ENCODE assay signal across 23 mouse cellular contexts in the genomic region with DNA sequence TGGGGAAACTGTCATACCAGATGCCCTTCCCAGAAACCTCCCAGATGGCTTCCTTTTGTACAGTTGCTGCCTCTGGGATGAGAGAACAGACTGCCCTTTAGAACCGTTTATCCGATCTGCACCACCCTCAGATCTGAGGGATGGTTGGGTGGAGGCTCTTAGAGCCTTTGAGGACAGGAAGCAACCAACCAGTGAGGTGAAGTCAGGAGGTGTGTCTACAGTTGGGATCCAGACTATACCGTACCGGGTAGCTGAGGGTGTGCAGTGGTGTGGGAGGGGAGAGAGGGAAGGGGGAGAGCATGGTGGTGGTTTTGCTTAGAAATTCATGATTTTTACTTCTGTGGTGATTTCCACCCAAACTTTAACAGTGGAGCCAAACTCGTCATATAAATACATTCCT. TPM values are rescaled to one million over a fixed set of nuclear protein-coding genes. Genes with fewer than 3 reads are reported as not detected.
A peak's percentile ranks its signal among the peaks of the same experiment; 100 is the strongest.
DNase-seq lines count a peak whose midpoint lies in the region; ATAC-seq and TF ChIP-seq lines count a peak whose summit lies in the region.
"Had no signal": no experiment of that assay in that cellular context is flagged by ENCODE, and none has a peak within 500 bp of the region (broad histone marks: within the 10 kb centered on the region; RNA-seq: fewer than 3 reads in every experiment).

No protein-coding gene starts in this region.

- TF ChIP-seq CTCF in lung, postnatal 0 days (IDR thresholded peaks at IDR 0.05), result no peak

- H3K9ac ChIP-seq in hindbrain, embryonic 13.5 days, result no peak overlapping the region
- no peak overlapping the region for H3K9ac ChIP-seq in hindbrain, embryonic 16.5 days (ENCODE audit: low read depth, low read length)
- no peak overlapping the region for H3K9ac ChIP-seq in lung, postnatal 0 days (replicated peaks; ENCODE audit: low read depth)
- H3K9ac ChIP-seq in intestine, embryonic 15.5 days, result no peak overlapping the region
- H3K9ac ChIP-seq: forebrain, embryonic 13.5 days; hindbrain, embryonic 12.5 days had no signal

- DNase-seq in ES-CJ7 (ENCODE audit: low read depth, low spot score), result peak; percentile 59
- peak; percentile 10 for DNase-seq in naive thymus-derived CD4-positive, alpha-beta T cell, adult 2 months (ENCODE audit: low read depth)
- no peak for DNase-seq in lung, postnatal 0 days (ENCODE audit: low spot score)
- DNase-seq: adrenal gland, adult 8-10 months; adrenal gland, postnatal 25 days; cerebellum, adult 18-20 months; cerebellum, adult 9-10 months; cerebellum, postnatal 14 days; gastrocnemius, postnatal 10 days; gastrocnemius, postnatal 36 days; heart, adult 2 months had no signal

- peak overlapping the region; percentile 48 for H3K27ac ChIP-seq in hindbrain, embryonic 13.5 days
- no peak overlapping the region for H3K27ac ChIP-seq in hindbrain, embryonic 16.5 days (ENCODE audit: low read depth, low read length)
- H3K27ac ChIP-seq in lung, postnatal 0 days (ENCODE audit: low read length), result no peak overlapping the region
- H3K27ac ChIP-seq in intestine, embryonic 15.5 days, result no peak overlapping the region
- H3K27ac ChIP-seq: forebrain, embryonic 10.5 days; forebrain, embryonic 13.5 days; heart, adult 2 months; heart, embryonic 10.5 days; hindbrain, embryonic 12.5 days; hindbrain, postnatal 0 days had no signal

- H3K4me2 ChIP-seq in hindbrain, embryonic 13.5 days, result no peak overlapping the region
- no peak overlapping the region for H3K4me2 ChIP-seq in hindbrain, embryonic 16.5 days (ENCODE audit: low read length)
- no peak overlapping the region for H3K4me2 ChIP-seq in lung, postnatal 0 days (replicated peaks; ENCODE audit: low read depth, low read length)
- H3K4me2 ChIP-seq in intestine, embryonic 15.5 days (replicated peaks), result no peak overlapping the region
- H3K4me2 ChIP-seq: forebrain, embryonic 13.5 days; hindbrain, embryonic 12.5 days had no signal

- 73% methylated on average over 5 of the region's 5 CpGs for WGBS in hindbrain, embryonic 13.5 days
- WGBS in hindbrain, embryonic 16.5 days, result 67% methylated on average over 5 of the region's 5 CpGs
- 52% methylated on average over 5 of the region's 5 CpGs for WGBS in lung, postnatal 0 days
- 60% methylated on average over 5 of the region's 5 CpGs for WGBS in intestine, embryonic 15.5 days

- ATAC-seq in hindbrain, embryonic 13.5 days (ENCODE audit: low FRiP score), result no peak
- ATAC-seq in hindbrain, embryonic 16.5 days, result no peak
- no peak for ATAC-seq in lung, postnatal 0 days
- no peak for ATAC-seq in intestine, embryonic 15.5 days
- ATAC-seq: activated CD4-positive, CD25-positive, alpha-beta regulatory T cell, adult 4 months; forebrain, embryonic 13.5 days; forebrain, embryonic 16.5 days; hindbrain, postnatal 0 days; inflammation-experienced regulatory T-cells, adult 6 months had no signal

- H3K9me3 ChIP-seq in hindbrain, embryonic 13.5 days, result no peaks in the 10 kb centered on the region
- H3K9me3 ChIP-seq in hindbrain, embryonic 16.5 days (ENCODE audit: control insufficient read depth, low read length), result no peaks in the 10 kb centered on the region
- no peaks in the 10 kb centered on the region for H3K9me3 ChIP-seq in lung, postnatal 0 days (ENCODE audit: low read length)
- no peaks in the 10 kb centered on the region for H3K9me3 ChIP-seq in intestine, embryonic 15.5 days
- H3K9me3 ChIP-seq: forebrain, embryonic 10.5 days; forebrain, embryonic 13.5 days; heart, embryonic 10.5 days; hindbrain, embryonic 12.5 days had no signal

- H3K4me3 ChIP-seq in hindbrain, embryonic 13.5 days, result no peak overlapping the region
- no peak overlapping the region for H3K4me3 ChIP-seq in hindbrain, embryonic 16.5 days (ENCODE audit: low read length)
- no peak overlapping the region for H3K4me3 ChIP-seq in lung, postnatal 0 days (ENCODE audit: low read depth, low read length)
- no peak overlapping the region for H3K4me3 ChIP-seq in intestine, embryonic 15.5 days (replicated peaks)
- H3K4me3 ChIP-seq: forebrain, embryonic 10.5 days; forebrain, embryonic 13.5 days; heart, adult 2 months; heart, embryonic 10.5 days; hindbrain, embryonic 12.5 days had no signal

- TF ChIP-seq EP300 in lung, postnatal 0 days (IDR thresholded peaks at IDR 0.05), result no peak

- peaks cover 10% of the 10 kb centered on the region; the same call in 1 of the 2 replicates for H3K4me1 ChIP-seq in hindbrain, embryonic 13.5 days (replicated peaks)
- H3K4me1 ChIP-seq in hindbrain, embryonic 16.5 days (ENCODE audit: control insufficient read depth, insufficient read depth, low read depth, low read length), result no peaks in the 10 kb centered on the region; the same call in 1 of the 2 replicates
- no peaks in the 10 kb centered on the region for H3K4me1 ChIP-seq in lung, postnatal 0 days (ENCODE audit: insufficient read depth, low read depth, low read length)
- no peaks in the 10 kb centered on the region for H3K4me1 ChIP-seq in intestine, embryonic 15.5 days (replicated peaks)
- H3K4me1 ChIP-seq: forebrain, embryonic 13.5 days; heart, embryonic 10.5 days; hindbrain, embryonic 12.5 days had no signal

- peaks cover 15% of the 10 kb centered on the region; the same call in 1 of the 2 replicates for H3K27me3 ChIP-seq in hindbrain, embryonic 13.5 days
- no peaks in the 10 kb centered on the region for H3K27me3 ChIP-seq in hindbrain, embryonic 16.5 days (replicated peaks; ENCODE audit: control insufficient read depth, insufficient read depth, low read length)
- H3K27me3 ChIP-seq in lung, postnatal 0 days (replicated peaks; ENCODE audit: insufficient read depth, low read length), result no peaks in the 10 kb centered on the region
- H3K27me3 ChIP-seq in intestine, embryonic 15.5 days (replicated peaks), result no peaks in the 10 kb centered on the region
- H3K27me3 ChIP-seq: forebrain, embryonic 13.5 days had no signal

- H3K36me3 ChIP-seq in hindbrain, embryonic 13.5 days, result no peaks in the 10 kb centered on the region
- no peaks in the 10 kb centered on the region for H3K36me3 ChIP-seq in hindbrain, embryonic 16.5 days (ENCODE audit: control insufficient read depth, insufficient read depth, low read length)
- H3K36me3 ChIP-seq in lung, postnatal 0 days (ENCODE audit: insufficient read depth, low read length), result no peaks in the 10 kb centered on the region
- no peaks in the 10 kb centered on the region for H3K36me3 ChIP-seq in intestine, embryonic 15.5 days
- H3K36me3 ChIP-seq: forebrain, embryonic 10.5 days; G1E; heart, embryonic 10.5 days; hindbrain, embryonic 12.5 days had no signal

RNA-seq across cellular contexts. Expression of a gene that starts 58.8 kb away (rescaled TPM):
- 9.8 and 10.4 TPM in 2 replicates for polyA plus RNA-seq in hindbrain, embryonic 13.5 days (2015; fragmentation: Nextera tagmentation; extraction: Ambion mirVana)
- 13.3 and 14.5 TPM in 2 replicates for polyA plus RNA-seq in hindbrain, embryonic 16.5 days (2015; fragmentation: Nextera tagmentation; extraction: Ambion mirVana)
- 2.5 and 2.7 TPM in 2 replicates for polyA plus RNA-seq in lung, postnatal 0 days (2015; fragmentation: Nextera tagmentation; extraction: Ambion mirVana)
- 7.0 and 7.7 TPM in 2 replicates for polyA plus RNA-seq in intestine, embryonic 15.5 days (2015; fragmentation: Nextera tagmentation; extraction: Ambion mirVana)
- polyA plus RNA-seq: G1E had no signal
